Mouse (Mus musculus): Measurements from ENCODE around the gene Gnpat. TPM values are rescaled to one million over a fixed set of nuclear protein-coding genes. Genes with fewer than 3 reads are reported as not detected.

Gene Gnpat
- total RNA-seq, 1 experiment: 102 TPM

GRCm38 (mm10) chr8:124845131-124845530, 17.7 kb upstream of the Gnpat start:
- peaks cover 20% of the 10 kb centered on the region for H3K36me3 ChIP-seq (ENCODE audit: control insufficient read depth, insufficient read depth, low read length, poor library complexity, severe bottlenecking)
- TF ChIP-seq HCFC1 (IDR thresholded peaks at IDR 0.05; ENCODE audit: borderline replicate concordance, insufficient read depth, low read length) (no peak), CHD2 (IDR thresholded peaks at IDR 0.05; ENCODE audit: low read depth, low read length) (no peak), MAFK (IDR thresholded peaks at IDR 0.05; ENCODE audit: insufficient read depth, low read depth, low read length) (no peak), ZC3H11A (IDR thresholded peaks at IDR 0.05; ENCODE audit: borderline replicate concordance, low read depth, low read length) (no peak), ZNF384 (IDR thresholded peaks at IDR 0.05; ENCODE audit: low read depth, low read length) (no peak)
- no peak overlapping the region for H3K27ac ChIP-seq (ENCODE audit: insufficient read depth, low read depth, low read length, poor library complexity, severe bottlenecking)
- no peak overlapping the region for H3K9ac ChIP-seq (ENCODE audit: insufficient read depth, low read depth, low read length, poor library complexity, severe bottlenecking)
- no peak for DNase-seq (ENCODE audit: low read depth, low spot score)
- in situ Hi-C loops (cut with MboI; ENCODE audit: low sequenced_read_pairs in 2 of 2, unreplicated experiment in 2 of 2): no loop called here
- H3K4me3 ChIP-seq (ENCODE audit: insufficient read depth in 1 of 2, low read depth in 1 of 2, low read length in 2 of 2, poor library complexity in 1 of 2, severe bottlenecking in 1 of 2): no peak overlapping the region
- peaks cover 0 to 2% of the 10 kb centered on the region in 2 experiments; a peak in 1 of 4 replicates for H3K4me1 ChIP-seq (ENCODE audit: control insufficient read depth in 2 of 2, insufficient read depth in 2 of 2, low read length in 2 of 2, poor library complexity in 1 of 2)
- H3K9me3 ChIP-seq (ENCODE audit: control insufficient read depth, insufficient read depth, low read depth, low read length): no peaks in the 10 kb centered on the region

DNA sequence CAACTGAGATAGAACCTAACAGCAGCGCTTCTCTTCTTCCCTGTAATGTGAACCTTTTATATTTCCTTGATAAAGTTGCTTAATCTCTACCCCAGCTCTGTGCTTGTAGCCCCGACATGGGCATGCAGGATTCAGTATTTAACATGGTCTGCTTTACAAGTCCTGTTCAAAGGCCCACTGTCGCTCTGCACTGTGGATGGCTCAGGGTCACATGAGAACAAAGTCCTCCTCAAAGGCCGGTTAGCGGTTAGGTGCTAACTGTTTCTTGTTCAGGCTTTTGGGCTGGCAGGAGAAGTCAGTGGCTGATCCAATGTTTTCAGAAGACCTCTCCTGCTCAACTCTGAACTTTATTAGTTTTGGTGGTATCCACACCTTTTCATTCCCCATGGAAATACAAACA, 17.3 kb upstream of the Gnpat start:
- peaks cover 0 to 2% of the 10 kb centered on the region in 2 experiments; a peak in 1 of 4 replicates for H3K4me1 ChIP-seq (ENCODE audit: control insufficient read depth in 2 of 2, insufficient read depth in 2 of 2, low read length in 2 of 2, poor library complexity in 1 of 2)
- DNase-seq (ENCODE audit: low read depth, low spot score): no peak
- H3K9ac ChIP-seq (ENCODE audit: insufficient read depth, low read depth, low read length, poor library complexity, severe bottlenecking): no peak overlapping the region
- peaks cover 18% of the 10 kb centered on the region for H3K36me3 ChIP-seq (ENCODE audit: control insufficient read depth, insufficient read depth, low read length, poor library complexity, severe bottlenecking)
- no peak overlapping the region for H3K4me3 ChIP-seq (ENCODE audit: insufficient read depth in 1 of 2, low read depth in 1 of 2, low read length in 2 of 2, poor library complexity in 1 of 2, severe bottlenecking in 1 of 2)
- no peak overlapping the region for H3K27ac ChIP-seq (ENCODE audit: insufficient read depth, low read depth, low read length, poor library complexity, severe bottlenecking)
- in situ Hi-C loops (cut with MboI; ENCODE audit: low sequenced_read_pairs in 2 of 2, unreplicated experiment in 2 of 2): no loop called here
- no peaks in the 10 kb centered on the region for H3K9me3 ChIP-seq (ENCODE audit: control insufficient read depth, insufficient read depth, low read depth, low read length)
- TF ChIP-seq HCFC1 (IDR thresholded peaks at IDR 0.05; ENCODE audit: borderline replicate concordance, insufficient read depth, low read length) (no peak), CHD2 (IDR thresholded peaks at IDR 0.05; ENCODE audit: low read depth, low read length) (no peak), ZNF384 (IDR thresholded peaks at IDR 0.05; ENCODE audit: low read depth, low read length) (no peak)

DNA sequence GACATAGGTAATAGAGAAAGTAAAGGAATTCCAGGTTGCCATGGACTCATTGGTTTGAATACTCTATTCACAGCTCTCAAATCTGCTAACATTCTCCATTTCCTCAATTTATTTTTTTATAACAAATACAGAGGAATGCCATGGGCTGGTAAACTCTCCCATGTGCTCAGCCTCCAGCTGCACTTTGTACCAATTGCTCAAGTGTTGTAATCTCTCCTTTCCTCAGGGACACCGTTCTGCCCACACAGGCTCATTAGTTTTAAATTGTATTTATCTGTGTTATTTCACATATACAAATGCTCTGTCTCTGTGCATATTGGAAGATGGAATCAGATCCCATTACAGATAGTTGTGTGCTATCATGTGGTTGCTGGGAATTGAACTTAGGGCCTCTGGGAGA, 9.3 kb upstream of the Gnpat start:
- no peak for DNase-seq (ENCODE audit: low read depth, low spot score)
- H3K4me1 ChIP-seq (ENCODE audit: control insufficient read depth in 2 of 2, insufficient read depth in 2 of 2, low read length in 2 of 2, poor library complexity in 1 of 2): no peaks in the 10 kb centered on the region
- H3K9ac ChIP-seq (ENCODE audit: insufficient read depth, low read depth, low read length, poor library complexity, severe bottlenecking): no peak overlapping the region
- TF ChIP-seq MAFK (IDR thresholded peaks at IDR 0.05; ENCODE audit: insufficient read depth, low read depth, low read length) (no peak), HCFC1 (IDR thresholded peaks at IDR 0.05; ENCODE audit: borderline replicate concordance, insufficient read depth, low read length) (no peak), CHD2 (IDR thresholded peaks at IDR 0.05; ENCODE audit: low read depth, low read length) (no peak), ZNF384 (IDR thresholded peaks at IDR 0.05; ENCODE audit: low read depth, low read length) (no peak), ZC3H11A (IDR thresholded peaks at IDR 0.05; ENCODE audit: borderline replicate concordance, low read depth, low read length) (no peak)
- H3K4me3 ChIP-seq (ENCODE audit: insufficient read depth in 1 of 2, low read depth in 1 of 2, low read length in 2 of 2, poor library complexity in 1 of 2, severe bottlenecking in 1 of 2): no peak overlapping the region
- H3K27ac ChIP-seq (ENCODE audit: insufficient read depth, low read depth, low read length, poor library complexity, severe bottlenecking): no peak overlapping the region
- peaks cover 11% of the 10 kb centered on the region for H3K36me3 ChIP-seq (ENCODE audit: control insufficient read depth, insufficient read depth, low read length, poor library complexity, severe bottlenecking)
- in situ Hi-C loops (cut with MboI; ENCODE audit: low sequenced_read_pairs in 2 of 2, unreplicated experiment in 2 of 2): no loop called here
- H3K9me3 ChIP-seq (ENCODE audit: control insufficient read depth, insufficient read depth, low read depth, low read length): no peaks in the 10 kb centered on the region

DNA sequence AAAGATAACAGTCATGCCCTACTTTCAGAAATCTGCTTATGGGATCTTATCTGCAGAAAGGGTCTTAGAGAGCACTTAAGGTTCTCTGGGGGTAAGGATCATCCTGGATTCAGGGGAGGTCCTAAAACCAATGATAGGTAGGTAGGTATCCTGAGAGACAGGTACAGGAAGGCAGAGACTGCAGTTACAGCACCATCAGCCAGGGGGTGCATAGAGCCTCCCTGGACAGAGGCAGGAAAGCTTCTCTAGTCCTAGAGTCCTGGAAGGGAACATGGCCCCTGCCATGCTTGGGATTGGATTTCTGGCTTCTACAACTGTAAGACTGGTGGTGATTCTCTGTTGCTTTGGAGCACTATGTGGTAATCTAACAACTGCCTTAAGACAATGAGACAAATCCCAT, 3.4 kb upstream of the Gnpat start:
- H3K36me3 ChIP-seq (ENCODE audit: control insufficient read depth, insufficient read depth, low read length, poor library complexity, severe bottlenecking): peaks cover 30% of the 10 kb centered on the region
- H3K9ac ChIP-seq (ENCODE audit: insufficient read depth, low read depth, low read length, poor library complexity, severe bottlenecking): no peak overlapping the region
- no peak overlapping the region for H3K27ac ChIP-seq (ENCODE audit: insufficient read depth, low read depth, low read length, poor library complexity, severe bottlenecking)
- peak; percentile 36 for DNase-seq (ENCODE audit: low read depth, low spot score)
- H3K9me3 ChIP-seq (ENCODE audit: control insufficient read depth, insufficient read depth, low read depth, low read length): no peaks in the 10 kb centered on the region
- H3K4me1 ChIP-seq (ENCODE audit: control insufficient read depth in 2 of 2, insufficient read depth in 2 of 2, low read length in 2 of 2, poor library complexity in 1 of 2): peaks cover 0 to 5% of the 10 kb centered on the region in 2 experiments; a peak in 1 of 4 replicates
- H3K4me3 ChIP-seq (ENCODE audit: insufficient read depth in 1 of 2, low read depth in 1 of 2, low read length in 2 of 2, poor library complexity in 1 of 2, severe bottlenecking in 1 of 2): no peak overlapping the region
- no peak for TF ChIP-seq CHD2 (IDR thresholded peaks at IDR 0.05; ENCODE audit: low read depth, low read length)
- in situ Hi-C loops (cut with MboI; ENCODE audit: low sequenced_read_pairs in 2 of 2, unreplicated experiment in 2 of 2): no loop called here

- Histone ChIP-seq H3K36me3 (ENCODE audit: control insufficient read depth, insufficient read depth, low read length, poor library complexity, severe bottlenecking) (peaks cover 27% of the 10 kb centered on the region), H3K9ac (ENCODE audit: insufficient read depth, low read depth, low read length, poor library complexity, severe bottlenecking) (no peak overlapping the region), H3K4me3 (ENCODE audit: insufficient read depth in 1 of 2, low read depth in 1 of 2, low read length in 2 of 2, poor library complexity in 1 of 2, severe bottlenecking in 1 of 2) (no peak overlapping the region), H3K9me3 (ENCODE audit: control insufficient read depth, insufficient read depth, low read depth, low read length) (no peaks in the 10 kb centered on the region), H3K4me1 (ENCODE audit: control insufficient read depth in 2 of 2, insufficient read depth in 2 of 2, low read length in 2 of 2, poor library complexity in 1 of 2) (peaks cover 0 to 5% of the 10 kb centered on the region in 2 experiments; a peak in 1 of 4 replicates), H3K27ac (ENCODE audit: insufficient read depth, low read depth, low read length, poor library complexity, severe bottlenecking) (no peak overlapping the region)
- no peak for TF ChIP-seq ZC3H11A (IDR thresholded peaks at IDR 0.05; ENCODE audit: borderline replicate concordance, low read depth, low read length)
- no peak for TF ChIP-seq HCFC1 (IDR thresholded peaks at IDR 0.05; ENCODE audit: borderline replicate concordance, insufficient read depth, low read length)
- no peak for TF ChIP-seq CHD2 (IDR thresholded peaks at IDR 0.05; ENCODE audit: low read depth, low read length)
- TF ChIP-seq MAFK (IDR thresholded peaks at IDR 0.05; ENCODE audit: insufficient read depth, low read depth, low read length): no peak
- no peak for TF ChIP-seq ZNF384 (IDR thresholded peaks at IDR 0.05; ENCODE audit: low read depth, low read length)
- no peak for DNase-seq (ENCODE audit: low read depth, low spot score)
- in situ Hi-C loops (cut with MboI; ENCODE audit: low sequenced_read_pairs in 2 of 2, unreplicated experiment in 2 of 2): no loop called here
Observed at GRCm38 (mm10) chr8:124860188-124860587, 2.6 kb upstream of the Gnpat start.
